Mouse (Mus musculus) liver, embryonic 15.5 days (tissue): Measurements from ENCODE around the gene Itga2. TPM values are rescaled to one million over a fixed set of nuclear protein-coding genes. Genes with fewer than 3 reads are reported as not detected.

ENCODE experiments used
- ATAC-seq: fragments of 200-750 bp; cut with Nextera tagmentation; 2 replicates; pipeline ENCODE4 v1.8.0; 2017; ENCODE audit warnings: moderate number of reproducible peaks, mild to moderate bottlenecking, moderate library complexity; ENCODE audit not compliant: insufficient read depth
- H3K27ac ChIP-seq: fragments of 300-500 bp; sonication (generic); replicated peaks from 2 replicates; pipeline ENCODE4 v1.5.1; 2015; ENCODE audit warnings: mild to moderate bottlenecking, inconsistent platforms
- H3K27me3 ChIP-seq: fragments of 300-500 bp; sonication (generic); 2 replicates; pipeline ENCODE4 v1.6.1; 2015; ENCODE audit warnings: mild to moderate bottlenecking, inconsistent platforms
- H3K36me3 ChIP-seq: fragments of 300-500 bp; sonication (generic); replicated peaks from 2 replicates; pipeline ENCODE4 v1.6.1; 2015; ENCODE audit warnings: moderate library complexity, mild to moderate bottlenecking, inconsistent platforms
- H3K4me1 ChIP-seq: fragments of 300-500 bp; sonication (generic); replicated peaks from 2 replicates; pipeline ENCODE4 v1.6.1; 2015; ENCODE audit warnings: inconsistent platforms
- H3K4me2 ChIP-seq: fragments of 300-500 bp; sonication (generic); 2 replicates; pipeline ENCODE4 v1.6.1; 2015; ENCODE audit warnings: moderate library complexity, mild to moderate bottlenecking, inconsistent platforms
- H3K4me3 ChIP-seq: fragments of 300-500 bp; sonication (generic); replicated peaks from 2 replicates; pipeline ENCODE4 v1.5.1; 2015; ENCODE audit warnings: mild to moderate bottlenecking, inconsistent platforms
- H3K9ac ChIP-seq: fragments of 300-500 bp; sonication (generic); 2 replicates; pipeline ENCODE4 v1.6.1; 2015; ENCODE audit warnings: moderate library complexity, mild to moderate bottlenecking, inconsistent platforms
- H3K9me3 ChIP-seq: fragments of 300-500 bp; sonication (generic); replicated peaks from 2 replicates; pipeline ENCODE4 v1.6.1; 2016; ENCODE audit warnings: inconsistent platforms
- WGBS: fragments of 180-500 bp; shearing (Covaris S2); methylation state at CpG from one replicate; pipeline ENCODE4 v1.1.7; 2015; ENCODE audit warnings: mixed read lengths; ENCODE audit not compliant: insufficient replicate concordance; 5-methylcytosine and 5-hydroxymethylcytosine counted together
- polyA plus RNA-seq: library from polyadenylated mRNA; unstranded; fragments of >200 nt; fragmentation: Nextera tagmentation; extraction: Ambion mirVana; gene quantifications from 2 replicates; pipeline ENCODE4 v1.2.1, GENCODE M21; 2015

The Itga2 gene
- 0.54 and 0.74 TPM in 2 replicates for polyA plus RNA-seq

GRCm38 (mm10) chr13:114931775-114932294 lies at the start of gene Itga2:
TSS of gene Itga2 (minus strand) at chr13:114932100.
- no peak within 1 kb of the TSS for H3K9ac ChIP-seq
- peak within 1 kb of the TSS; percentile 65 for H3K4me2 ChIP-seq
- 0 out of 2 replicates have a peak, but pooled peaks cover 3% of the 10 kb centered on the region for H3K4me1 ChIP-seq
- peak within 1 kb of the TSS; percentile 43 for H3K4me3 ChIP-seq
- no peaks in the 10 kb centered on the region for H3K36me3 ChIP-seq
- under 1% methylated on average over 28 of the region's 28 CpGs for whole genome bisulfite sequencing
- no peaks in the 10 kb centered on the region for H3K9me3 ChIP-seq
- H3K27ac ChIP-seq, result no peak within 1 kb of the TSS
- no peaks in the 10 kb centered on the region; the same call in 1 of the 2 replicates for H3K27me3 ChIP-seq
- peak; percentile 64 for ATAC-seq

GRCm38 (mm10) chr13:114980831-114981419 lies 49.0 kb upstream of the Itga2 start:
- Histone ChIP-seq H3K9me3 (no peaks in the 10 kb centered on the region), H3K27me3 (no peaks in the 10 kb centered on the region), H3K4me2 (no peak overlapping the region), H3K9ac (no peak overlapping the region), H3K4me1 (no peaks in the 10 kb centered on the region), H3K36me3 (0 out of 2 replicates have a peak, but pooled peaks cover 3% of the 10 kb centered on the region), H3K27ac (no peak overlapping the region), H3K4me3 (no peak overlapping the region)
- 37% methylated on average over 10 of the region's 10 CpGs for WGBS
- ATAC-seq, result no peak

DNA sequence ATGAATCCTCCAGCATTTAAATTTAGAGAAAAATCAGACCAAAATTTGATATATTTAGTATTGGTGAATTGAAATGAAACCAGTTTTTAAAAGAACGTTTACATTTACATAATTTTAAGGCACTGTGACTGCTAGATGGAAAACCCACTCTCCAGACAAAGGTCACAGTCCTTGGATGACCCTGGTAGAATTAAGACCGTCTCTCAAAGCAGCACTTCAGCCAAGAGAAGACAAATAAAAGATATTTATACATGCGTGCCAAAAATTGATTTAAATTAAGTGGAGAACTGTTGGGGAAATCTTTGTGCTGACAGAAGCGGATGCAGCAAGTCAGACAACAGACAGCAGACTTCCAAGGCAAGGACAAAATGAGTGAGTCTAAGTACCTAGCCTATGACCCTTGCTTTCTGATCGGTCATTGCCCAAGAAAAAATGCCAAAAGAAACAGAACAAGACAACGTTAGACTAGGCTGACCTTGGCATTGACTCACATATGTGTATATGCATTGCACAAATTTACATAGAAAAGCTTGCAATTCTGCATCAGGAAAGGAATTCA lies 42.7 kb upstream of the Itga2 start:
- Histone ChIP-seq H3K4me3 (no peak overlapping the region), H3K9ac (no peak overlapping the region), H3K4me1 (no peaks in the 10 kb centered on the region), H3K9me3 (no peaks in the 10 kb centered on the region), H3K4me2 (no peak overlapping the region), H3K36me3 (no peaks in the 10 kb centered on the region), H3K27ac (no peak overlapping the region), H3K27me3 (no peaks in the 10 kb centered on the region)
- no peak for ATAC-seq
- 55% methylated on average over 6 of the region's 6 CpGs for WGBS

DNA sequence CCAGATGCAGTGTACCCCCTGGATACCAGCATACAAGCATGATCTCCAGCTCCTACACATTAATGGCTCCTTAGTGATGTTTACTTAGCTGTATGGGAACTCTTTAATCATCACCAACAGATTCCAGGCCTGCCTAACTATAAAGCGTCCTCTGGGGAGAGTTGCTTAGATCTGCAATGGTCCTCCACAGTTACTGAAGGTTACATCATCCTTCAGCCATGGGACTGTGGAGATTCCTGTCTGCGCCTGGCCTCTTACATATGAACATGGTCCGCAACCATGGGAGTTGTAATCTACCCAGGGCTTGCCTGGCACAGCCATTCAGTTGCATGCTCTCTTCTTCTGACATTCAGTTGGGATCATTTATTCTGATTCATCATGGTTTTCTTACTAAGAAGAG lies 40.0 kb upstream of the Itga2 start:
- WGBS, result 78% methylated on average over 3 of the region's 3 CpGs
- Histone ChIP-seq H3K27ac (no peak overlapping the region), H3K9me3 (no peaks in the 10 kb centered on the region), H3K9ac (no peak overlapping the region), H3K36me3 (no peaks in the 10 kb centered on the region), H3K27me3 (no peaks in the 10 kb centered on the region), H3K4me2 (no peak overlapping the region), H3K4me3 (no peak overlapping the region), H3K4me1 (no peaks in the 10 kb centered on the region)
- no peak for ATAC-seq

- H3K36me3 ChIP-seq, result 0 out of 2 replicates have a peak, but pooled peaks cover 3% of the 10 kb centered on the region
- no peaks in the 10 kb centered on the region for H3K9me3 ChIP-seq
- WGBS, result 35% methylated on average over 2 of the region's 2 CpGs
- H3K9ac ChIP-seq, result no peak overlapping the region
- H3K27ac ChIP-seq, result no peak overlapping the region
- no peak overlapping the region for H3K4me3 ChIP-seq
- H3K4me2 ChIP-seq, result no peak overlapping the region
- no peaks in the 10 kb centered on the region for H3K4me1 ChIP-seq
- H3K27me3 ChIP-seq, result no peaks in the 10 kb centered on the region
- ATAC-seq, result no peak
Observed at GRCm38 (mm10) chr13:114964233-114964632, 32.3 kb upstream of the Itga2 start.

DNA sequence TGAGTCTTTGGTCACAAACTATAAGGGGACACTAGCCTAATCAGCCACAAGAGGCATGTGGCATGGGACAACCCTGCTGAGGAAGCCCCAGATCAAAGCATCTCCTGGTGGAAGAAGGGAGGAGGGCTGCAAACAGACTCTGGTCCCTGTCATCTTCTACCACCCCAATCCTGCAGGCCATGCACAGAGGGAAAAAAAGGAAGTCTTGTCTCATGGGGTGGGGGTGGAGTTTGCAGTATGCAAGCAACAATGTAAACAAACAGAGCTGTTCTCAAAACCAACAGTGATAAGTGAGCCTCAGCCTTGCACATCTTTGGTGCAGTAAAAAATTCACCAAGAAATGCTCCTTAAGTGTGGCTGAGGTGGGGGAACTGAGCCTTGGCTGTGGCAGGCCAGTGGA lies 22.6 kb upstream of the Itga2 start:
- Histone ChIP-seq H3K36me3 (0 out of 2 replicates have a peak, but pooled peaks cover under 1% of the 10 kb centered on the region), H3K9me3 (no peaks in the 10 kb centered on the region), H3K4me1 (no peaks in the 10 kb centered on the region), H3K27ac (no peak overlapping the region), H3K4me2 (no peak overlapping the region), H3K9ac (no peak overlapping the region), H3K4me3 (no peak overlapping the region), H3K27me3 (no peaks in the 10 kb centered on the region)
- no peak for ATAC-seq

DNA sequence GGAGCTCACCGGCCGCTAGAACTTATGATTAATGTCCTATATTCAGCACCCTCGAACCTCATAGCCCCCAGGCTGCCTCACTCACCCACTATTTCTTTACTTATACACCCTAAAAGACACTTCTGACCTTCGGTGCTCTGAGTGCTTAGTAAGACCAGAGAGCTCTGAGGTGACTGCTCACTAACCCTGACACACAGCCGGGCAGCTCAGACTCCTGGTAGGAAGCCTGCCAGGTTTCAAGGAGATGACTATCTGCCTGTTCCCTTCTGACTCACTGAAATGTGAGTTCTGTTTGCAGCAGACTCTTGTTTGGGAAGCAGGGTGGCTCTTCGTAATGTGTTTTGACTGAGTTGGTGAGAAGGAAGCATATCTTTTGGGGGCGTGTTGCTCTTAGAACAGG lies 1.6 kb upstream of the Itga2 start:
- H3K27me3 ChIP-seq, result no peaks in the 10 kb centered on the region; the same call in 1 of the 2 replicates
- H3K4me1 ChIP-seq, result 0 out of 2 replicates have a peak, but pooled peaks cover 3% of the 10 kb centered on the region
- WGBS, result 53% methylated on average over 7 of the region's 7 CpGs
- no peak overlapping the region for H3K9ac ChIP-seq
- ATAC-seq, result no peak
- H3K36me3 ChIP-seq, result no peaks in the 10 kb centered on the region
- no peaks in the 10 kb centered on the region for H3K9me3 ChIP-seq
- no peak overlapping the region for H3K27ac ChIP-seq
- H3K4me2 ChIP-seq, result no peak overlapping the region
- no peak overlapping the region for H3K4me3 ChIP-seq

GRCm38 (mm10) chr13:114930996-114931649 lies 777 bp downstream of the Itga2 start:
- WGBS, result 1% methylated on average over 10 of the region's 10 CpGs
- H3K9ac ChIP-seq, result no peak overlapping the region
- H3K27ac ChIP-seq, result no peak overlapping the region
- no peaks in the 10 kb centered on the region for H3K9me3 ChIP-seq
- no peak for ATAC-seq
- H3K4me1 ChIP-seq, result 0 out of 2 replicates have a peak, but pooled peaks cover 3% of the 10 kb centered on the region
- peak overlapping the region; percentile 65 for H3K4me2 ChIP-seq
- H3K36me3 ChIP-seq, result no peaks in the 10 kb centered on the region
- H3K4me3 ChIP-seq, result peak overlapping the region; percentile 43
- no peaks in the 10 kb centered on the region; the same call in 1 of the 2 replicates for H3K27me3 ChIP-seq

- ATAC-seq, result no peak
- no peaks in the 10 kb centered on the region for H3K36me3 ChIP-seq
- no peak overlapping the region for H3K4me2 ChIP-seq
- H3K9me3 ChIP-seq, result no peaks in the 10 kb centered on the region
- H3K4me1 ChIP-seq, result no peaks in the 10 kb centered on the region
- H3K9ac ChIP-seq, result no peak overlapping the region
- no peak overlapping the region for H3K27ac ChIP-seq
- no peak overlapping the region for H3K4me3 ChIP-seq
- H3K27me3 ChIP-seq, result no peaks in the 10 kb centered on the region
- 18% methylated on average over 1 of the region's 1 CpGs for WGBS
Observed at GRCm38 (mm10) chr13:114924785-114925184, 7.1 kb downstream of the Itga2 start.

DNA sequence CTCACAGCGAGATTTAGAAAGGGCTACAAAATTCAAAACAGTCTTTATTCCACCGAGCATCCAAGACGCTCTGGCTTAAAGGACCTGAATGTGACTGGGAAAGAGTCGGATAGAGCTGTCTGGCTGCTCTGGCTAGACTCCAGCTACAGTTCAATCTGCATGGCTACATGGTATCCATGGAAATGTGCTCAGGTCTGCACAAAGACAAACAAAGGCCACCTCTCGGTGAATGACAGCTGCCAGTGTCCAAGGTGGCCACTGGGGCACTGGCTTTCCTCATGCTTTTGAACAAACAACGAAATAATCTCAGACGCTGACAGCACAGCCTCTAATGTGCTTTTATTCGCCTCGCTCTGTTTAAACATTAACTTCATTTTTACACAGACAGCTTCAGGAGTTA lies 8.6 kb downstream of the Itga2 start:
- Histone ChIP-seq H3K4me2 (no peak overlapping the region), H3K27me3 (no peaks in the 10 kb centered on the region), H3K9ac (no peak overlapping the region), H3K4me1 (no peaks in the 10 kb centered on the region), H3K4me3 (no peak overlapping the region), H3K27ac (no peak overlapping the region), H3K9me3 (no peaks in the 10 kb centered on the region), H3K36me3 (no peaks in the 10 kb centered on the region)
- ATAC-seq, result peak; percentile 61
- WGBS, result 58% methylated on average over 9 of the region's 9 CpGs

GRCm38 (mm10) chr13:114915767-114916166 lies 16.1 kb downstream of the Itga2 start:
- no peak; the same call in 1 of the 2 replicates for ATAC-seq
- WGBS, result 17% methylated on average over 5 of the region's 5 CpGs
- H3K9me3 ChIP-seq, result no peaks in the 10 kb centered on the region
- no peak overlapping the region for H3K4me3 ChIP-seq
- H3K36me3 ChIP-seq, result no peaks in the 10 kb centered on the region
- no peaks in the 10 kb centered on the region for H3K27me3 ChIP-seq
- no peak overlapping the region for H3K9ac ChIP-seq
- H3K27ac ChIP-seq, result no peak overlapping the region
- H3K4me1 ChIP-seq, result peaks cover 4% of the 10 kb centered on the region; the same call in 1 of the 2 replicates
- H3K4me2 ChIP-seq, result no peak overlapping the region
